Mouse (Mus musculus) neural tube, embryonic 11.5 days (tissue): ENCODE data around the gene Ikbip. TPM values are rescaled to one million over a fixed set of nuclear protein-coding genes. Genes with fewer than 3 reads are reported as not detected.
A peak's percentile ranks its signal among the peaks of the same experiment; 100 is the strongest.

ENCODE experiments used
- ATAC-seq: fragments of 200-750 bp; cut with Nextera tagmentation; 2 replicates; pipeline ENCODE4 v1.8.0; 2017; ENCODE audit warnings: moderate number of reproducible peaks, mild to moderate bottlenecking, moderate TSS enrichment, moderate library complexity; ENCODE audit not compliant: insufficient read depth, low FRiP score, low TSS enrichment
- DNase-seq: peaks from one replicate; pipeline ENCODE4 v3.0.0-alpha.2; 2015; ENCODE audit warnings: low spot score
- H3K27ac ChIP-seq: fragments of 300-500 bp; sonication (generic); 2 replicates; pipeline ENCODE4 v1.5.1; 2014; ENCODE audit warnings: low read depth, mild to moderate bottlenecking, low read length
- H3K27me3 ChIP-seq: fragments of 300-500 bp; sonication (generic); 2 replicates; pipeline ENCODE4 v1.6.1; 2014; ENCODE audit warnings: mild to moderate bottlenecking, low read length, mixed read lengths; ENCODE audit not compliant: control insufficient read depth, insufficient read depth
- H3K36me3 ChIP-seq: fragments of 300-500 bp; sonication (generic); 2 replicates; pipeline ENCODE4 v1.6.1; 2014; ENCODE audit warnings: mild to moderate bottlenecking, low read length, moderate library complexity, mixed read lengths; ENCODE audit not compliant: control insufficient read depth, insufficient read depth
- H3K4me1 ChIP-seq: fragments of 300-500 bp; sonication (generic); 2 replicates; pipeline ENCODE4 v1.6.1; 2014; ENCODE audit warnings: low read length, mixed read lengths; ENCODE audit not compliant: control insufficient read depth, insufficient read depth
- H3K4me2 ChIP-seq: fragments of 300-500 bp; sonication (generic); 2 replicates; pipeline ENCODE4 v1.6.1; 2014; ENCODE audit warnings: low read depth, mild to moderate bottlenecking, moderate library complexity
- H3K4me3 ChIP-seq: fragments of 300-500 bp; sonication (generic); 2 replicates; pipeline ENCODE4 v1.5.1; 2014; ENCODE audit warnings: low read depth, low read length
- H3K9ac ChIP-seq: fragments of 300-500 bp; sonication (generic); 2 replicates; pipeline ENCODE4 v1.6.1; 2014; ENCODE audit warnings: mild to moderate bottlenecking, low read length
- H3K9me3 ChIP-seq: fragments of 300-500 bp; sonication (generic); 2 replicates; pipeline ENCODE4 v1.6.1; 2016; ENCODE audit warnings: low read length; ENCODE audit not compliant: control insufficient read depth
- whole genome bisulfite sequencing: fragments of 180-500 bp; shearing (Covaris S2); extraction: QIAGEN DNeasy Blood & Tissue Kit; methylation state at CpG from one replicate; pipeline ENCODE4 v1.1.7; 2014; 5-methylcytosine and 5-hydroxymethylcytosine counted together
- polyA plus RNA-seq: library from polyadenylated mRNA; unstranded; fragments of >200 nt; fragmentation: Nextera tagmentation; extraction: Ambion mirVana; gene quantifications from 2 replicates; pipeline ENCODE4 v1.2.1, GENCODE M21; 2014

The Ikbip gene
- polyA plus RNA-seq, 1 experiment from 2014 or later, result 22.4 TPM

DNA sequence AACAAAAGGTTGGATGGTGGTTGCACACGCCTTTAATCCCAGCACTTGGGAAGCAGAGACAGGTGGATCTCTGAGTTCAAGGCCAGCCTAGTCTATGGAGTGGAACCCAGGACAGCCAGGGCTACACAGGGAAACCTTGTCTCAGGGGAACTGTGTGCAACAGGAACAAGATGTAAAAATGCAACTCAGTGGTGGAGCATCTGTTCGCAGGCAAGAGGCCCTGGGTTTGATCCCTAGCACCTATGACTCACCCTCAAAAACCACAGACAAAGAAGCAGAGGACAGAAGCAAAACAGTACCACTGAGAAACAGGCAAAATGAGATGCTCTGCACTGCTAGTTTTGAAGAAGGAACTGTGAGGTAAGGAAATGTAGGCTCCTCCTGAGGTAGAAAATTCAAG is 6.1 kb upstream of the Ikbip start:
- 94% methylated on average over 2 of the region's 2 CpGs for WGBS

DNA sequence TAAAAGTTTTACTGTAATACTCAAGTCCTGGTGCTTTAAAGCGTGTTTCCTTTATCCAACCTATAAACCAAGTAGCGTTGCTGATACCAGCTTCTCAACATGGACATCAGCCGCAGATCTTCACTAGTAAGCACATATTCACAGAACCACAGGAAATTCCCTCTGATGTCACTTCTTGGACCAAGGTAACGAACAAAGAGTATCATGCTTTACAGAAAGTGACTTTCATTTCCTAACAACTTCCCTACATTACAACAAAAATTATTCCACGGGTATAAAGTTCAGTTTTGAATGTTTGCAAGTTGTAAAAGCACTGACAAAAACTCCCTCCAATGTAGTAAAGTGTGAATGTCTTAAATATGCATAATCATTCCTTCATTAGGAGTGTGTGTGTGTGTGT is 2.2 kb upstream of the Ikbip start:
- WGBS, result 92% methylated on average over 5 of the region's 5 CpGs
- Histone ChIP-seq H3K27ac (no peak overlapping the region), H3K4me2 (no peak overlapping the region), H3K9ac (no peak overlapping the region), H3K9me3 (no peaks in the 10 kb centered on the region), H3K27me3 (no peaks in the 10 kb centered on the region), H3K4me1 (no peaks in the 10 kb centered on the region), H3K4me3 (no peak overlapping the region), H3K36me3 (no peaks in the 10 kb centered on the region; the same call in 1 of the 2 replicates)
- no peak for DNase-seq
- no peak for ATAC-seq

More for the DNA sequence above, 6.1 kb upstream of the Ikbip start:
- no peaks in the 10 kb centered on the region for H3K9me3 ChIP-seq
- H3K4me2 ChIP-seq, result no peak overlapping the region
- H3K4me3 ChIP-seq, result no peak overlapping the region
- H3K4me1 ChIP-seq, result no peaks in the 10 kb centered on the region
- no peaks in the 10 kb centered on the region for H3K27me3 ChIP-seq
- no peak overlapping the region for H3K27ac ChIP-seq
- peaks cover 2% of the 10 kb centered on the region; the same call in 1 of the 2 replicates for H3K36me3 ChIP-seq
- H3K9ac ChIP-seq, result no peak overlapping the region
- DNase-seq (no peak), ATAC-seq (no peak)

- no peaks in the 10 kb centered on the region for H3K27me3 ChIP-seq
- H3K9ac ChIP-seq, result peak overlapping the region; percentile 84
- H3K4me2 ChIP-seq, result peak overlapping the region; percentile 68
- ATAC-seq (peak; percentile 51), DNase-seq (no peak)
- H3K4me1 ChIP-seq, result no peaks in the 10 kb centered on the region
- H3K4me3 ChIP-seq, result peak overlapping the region; percentile 93
- 2% methylated on average over 27 of the region's 27 CpGs for WGBS
- peak overlapping the region; percentile 86 for H3K27ac ChIP-seq
- H3K36me3 ChIP-seq, result no peaks in the 10 kb centered on the region; the same call in 1 of the 2 replicates
- H3K9me3 ChIP-seq, result no peaks in the 10 kb centered on the region
Measured at GRCm38 (mm10) chr10:91081959-91082507, 707 bp upstream of the Ikbip start.

DNA sequence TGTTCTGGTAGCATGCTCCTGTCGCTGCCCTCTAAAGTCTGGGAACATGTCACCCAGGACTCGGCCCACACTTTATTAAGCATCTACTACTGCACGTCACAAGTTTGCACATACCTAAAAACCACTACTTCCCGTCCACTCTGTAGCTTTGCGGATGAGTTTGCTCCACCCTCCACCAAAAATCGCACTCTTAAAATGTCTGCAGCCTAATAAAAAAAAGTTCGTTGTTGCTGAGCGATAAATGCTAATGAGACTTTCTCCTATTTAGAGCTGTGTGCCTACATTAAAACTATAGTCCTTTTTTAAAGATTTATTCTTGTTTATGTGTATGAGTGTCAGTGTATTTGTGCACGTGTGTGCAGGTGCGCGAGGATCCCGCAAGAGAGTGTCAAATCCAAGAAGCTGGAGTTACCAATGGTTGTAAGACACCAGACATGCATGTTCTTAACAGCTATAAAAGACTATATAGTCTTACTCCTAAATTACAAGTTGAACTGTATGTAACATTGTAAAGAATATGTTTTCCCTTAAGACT is 720 bp downstream of the Ikbip start:
- Histone ChIP-seq H3K27ac (no peak overlapping the region), H3K4me3 (peak overlapping the region; percentile 93), H3K9me3 (no peaks in the 10 kb centered on the region), H3K36me3 (no peaks in the 10 kb centered on the region), H3K4me1 (no peaks in the 10 kb centered on the region), H3K9ac (peak overlapping the region; percentile 57), H3K27me3 (no peaks in the 10 kb centered on the region), H3K4me2 (peak overlapping the region; percentile 54)
- DNase-seq, result no peak
- ATAC-seq, result peak; percentile 0; the same call in 1 of the 2 replicates
- WGBS, result 58% methylated on average over 12 of the region's 12 CpGs

GRCm38 (mm10) chr10:91092812-91093211 is 10.1 kb downstream of the Ikbip start:
- no peak overlapping the region for H3K4me2 ChIP-seq
- no peak for DNase-seq
- no peaks in the 10 kb centered on the region for H3K9me3 ChIP-seq
- ATAC-seq, result no peak
- no peak overlapping the region for H3K9ac ChIP-seq
- no peaks in the 10 kb centered on the region for H3K36me3 ChIP-seq
- 85% methylated on average over 4 of the region's 4 CpGs for WGBS
- no peaks in the 10 kb centered on the region for H3K27me3 ChIP-seq
- no peaks in the 10 kb centered on the region for H3K4me1 ChIP-seq
- H3K4me3 ChIP-seq, result no peak overlapping the region
- no peak overlapping the region for H3K27ac ChIP-seq

DNA sequence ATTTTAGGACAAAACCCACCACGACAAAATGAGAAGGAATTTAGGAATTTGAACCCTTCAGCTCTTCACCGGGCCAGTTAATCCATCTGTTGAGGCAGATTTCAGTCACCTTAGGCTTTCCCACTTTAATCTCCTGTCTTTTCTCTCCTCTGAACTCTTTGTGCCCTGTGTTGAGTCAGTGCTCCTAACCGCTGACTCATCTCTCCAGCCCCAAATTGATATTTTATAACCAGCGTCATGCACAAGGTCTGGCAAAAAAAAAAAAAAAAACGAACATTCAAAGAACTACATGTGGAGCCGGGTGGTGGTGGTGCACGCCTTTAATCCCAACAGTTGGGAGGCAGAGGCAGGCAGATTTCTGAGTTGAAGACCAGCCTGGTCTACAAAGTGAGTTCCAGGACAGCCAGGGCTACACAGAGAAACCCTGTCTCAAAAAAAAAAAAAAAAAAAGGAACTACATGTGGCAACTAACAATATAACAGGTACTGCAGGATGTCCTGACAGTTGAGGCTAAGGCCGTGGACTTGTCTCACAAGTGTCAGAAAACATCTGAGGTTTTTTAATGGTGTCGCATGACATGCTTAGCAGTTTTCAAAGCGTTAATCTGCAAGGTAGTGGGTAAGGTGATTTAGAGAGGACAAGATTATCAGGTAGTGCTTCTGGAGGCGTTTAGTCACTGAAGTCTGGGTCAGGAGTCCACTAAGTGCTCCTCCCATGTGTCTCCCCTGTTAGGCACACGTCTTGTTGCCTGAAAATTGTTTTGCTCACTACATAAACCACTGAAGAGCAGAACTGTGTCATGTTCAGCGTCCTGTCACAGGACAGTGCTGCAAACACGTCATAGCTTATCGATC is 11.7 kb downstream of the Ikbip start:
- no peaks in the 10 kb centered on the region for H3K36me3 ChIP-seq
- WGBS, result 89% methylated on average over 15 of the region's 15 CpGs
- no peaks in the 10 kb centered on the region for H3K4me1 ChIP-seq
- ATAC-seq, result no peak
- no peaks in the 10 kb centered on the region for H3K9me3 ChIP-seq
- H3K4me3 ChIP-seq, result no peak overlapping the region
- no peak overlapping the region for H3K27ac ChIP-seq
- no peak for DNase-seq
- no peak overlapping the region for H3K4me2 ChIP-seq
- H3K9ac ChIP-seq, result no peak overlapping the region
- no peaks in the 10 kb centered on the region for H3K27me3 ChIP-seq

DNA sequence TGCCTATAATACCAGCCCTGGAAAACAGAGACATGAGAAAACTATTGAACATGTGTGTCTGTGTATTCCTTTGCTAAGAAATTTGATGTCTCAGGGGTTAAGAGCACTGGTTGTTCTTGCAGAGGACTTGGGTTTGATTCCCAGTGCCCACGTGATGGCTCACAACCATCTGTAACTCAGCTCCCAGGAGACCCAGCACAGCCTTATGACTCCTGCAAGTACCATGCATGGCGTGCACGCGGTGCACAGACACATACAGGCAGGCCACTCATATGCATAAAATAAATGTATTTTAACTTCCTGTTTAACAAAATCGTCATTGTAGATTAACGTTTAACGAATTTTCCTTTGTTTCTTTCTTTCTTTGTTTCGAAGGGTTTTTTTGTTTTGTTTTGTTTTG is 15.3 kb downstream of the Ikbip start:
- DNase-seq, result no peak
- Histone ChIP-seq H3K4me1 (no peaks in the 10 kb centered on the region), H3K4me3 (no peak overlapping the region), H3K9me3 (no peaks in the 10 kb centered on the region), H3K27ac (no peak overlapping the region), H3K9ac (no peak overlapping the region), H3K27me3 (no peaks in the 10 kb centered on the region), H3K4me2 (no peak overlapping the region), H3K36me3 (no peaks in the 10 kb centered on the region; the same call in 1 of the 2 replicates)
- no peak for ATAC-seq
- WGBS, result 93% methylated on average over 8 of the region's 8 CpGs

DNA sequence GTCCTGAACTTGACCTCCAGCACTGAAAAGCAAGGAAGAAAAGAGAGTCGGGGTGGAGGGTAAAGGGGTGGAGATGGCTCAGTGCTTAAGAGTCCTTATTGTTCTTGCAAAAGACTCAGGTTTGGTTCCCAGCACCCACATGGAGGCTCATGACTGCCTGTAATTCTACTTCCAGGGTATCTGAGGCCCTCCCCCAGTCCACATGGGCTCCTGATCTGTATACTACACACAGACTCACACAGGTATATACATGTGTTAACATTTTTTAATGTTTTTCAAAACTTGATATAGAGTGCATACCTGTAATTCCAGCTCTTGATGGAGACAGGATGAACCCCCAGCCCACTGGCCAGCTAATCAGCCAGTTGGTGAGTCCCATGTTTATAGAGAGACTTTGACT is 17.4 kb downstream of the Ikbip start:
- no peak overlapping the region for H3K27ac ChIP-seq
- ATAC-seq (no peak), DNase-seq (no peak)
- no peaks in the 10 kb centered on the region; the same call in 1 of the 2 replicates for H3K36me3 ChIP-seq
- no peaks in the 10 kb centered on the region for H3K27me3 ChIP-seq
- H3K4me1 ChIP-seq, result no peaks in the 10 kb centered on the region
- H3K4me2 ChIP-seq, result no peak overlapping the region
- H3K9ac ChIP-seq, result no peak overlapping the region
- H3K9me3 ChIP-seq, result no peaks in the 10 kb centered on the region
- H3K4me3 ChIP-seq, result no peak overlapping the region
- 96% methylated on average over 1 of the region's 1 CpGs for WGBS
